Mouse (Mus musculus): ENCODE measurements around the gene Ubl4b. TPM values are rescaled to one million over a fixed set of nuclear protein-coding genes. Genes with fewer than 3 reads are reported as not detected.
A peak's percentile ranks its signal among the peaks of the same experiment; 100 is the strongest.

Gene Ubl4b
- total RNA-seq, 2 experiments from 2014 or later: not detected

- no peak for DNase-seq
Observed at GRCm38 (mm10) chr3:107520931-107521330, 33.9 kb downstream of the Ubl4b start.

GRCm38 (mm10) chr3:107517631-107518108 is 37.2 kb downstream of the Ubl4b start, which contains the start of gene Slc6a17:
Gene Slc6a17, minus strand, starts transcription at chr3:107518018.
- DNase-seq: peak; percentile 69 to 78

GRCm38 (mm10) chr3:107516776-107517630 is 37.9 kb downstream of the Ubl4b start:
- DNase-seq: peak in 1 of 2 experiments; percentile 11

GRCm38 (mm10) chr3:107515989-107516388 is 38.9 kb downstream of the Ubl4b start:
- DNase-seq: no peak

DNA sequence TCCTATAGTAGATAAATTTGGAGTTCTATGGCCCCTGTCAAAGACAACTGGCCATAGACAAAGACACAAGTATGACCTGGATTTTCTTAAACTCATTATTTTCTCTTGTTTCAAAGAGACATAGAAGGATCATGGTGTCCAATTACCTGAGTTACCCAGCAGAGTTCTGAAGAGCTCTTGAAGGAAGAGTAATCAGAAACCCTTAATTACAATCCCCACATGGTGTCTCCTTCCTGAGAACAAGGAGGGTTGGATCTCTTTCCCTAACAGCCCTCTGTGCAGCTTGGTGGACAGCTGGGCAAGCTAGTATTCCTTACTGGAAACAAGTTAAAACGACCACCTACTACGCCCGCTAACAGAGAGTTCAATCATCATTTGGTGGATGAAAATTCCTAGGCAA is 43.5 kb downstream of the Ubl4b start:
- DNase-seq: no peak

GRCm38 (mm10) chr3:107508696-107509095 is 46.2 kb downstream of the Ubl4b start:
- DNase-seq: no peak

DNA sequence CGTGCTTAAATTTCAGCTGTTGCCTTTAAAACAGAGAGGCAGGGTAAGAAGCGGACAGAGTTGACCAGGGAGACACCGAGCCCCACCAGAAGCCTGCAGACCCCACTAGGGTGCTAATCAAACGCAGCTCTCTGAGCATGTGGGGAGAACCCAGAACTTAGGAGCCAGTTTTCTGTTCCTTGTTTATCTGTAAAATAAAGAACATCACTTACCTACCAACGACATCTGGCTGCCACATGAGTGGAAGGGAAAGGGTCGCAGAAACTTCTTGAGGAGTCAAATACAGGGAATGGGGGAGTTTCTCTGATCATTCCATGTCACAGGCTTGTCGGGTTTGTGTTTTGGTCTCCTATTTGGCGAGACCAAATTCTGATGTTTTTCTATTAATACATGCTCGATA is 46.9 kb downstream of the Ubl4b start:
- DNase-seq: no peak

DNA sequence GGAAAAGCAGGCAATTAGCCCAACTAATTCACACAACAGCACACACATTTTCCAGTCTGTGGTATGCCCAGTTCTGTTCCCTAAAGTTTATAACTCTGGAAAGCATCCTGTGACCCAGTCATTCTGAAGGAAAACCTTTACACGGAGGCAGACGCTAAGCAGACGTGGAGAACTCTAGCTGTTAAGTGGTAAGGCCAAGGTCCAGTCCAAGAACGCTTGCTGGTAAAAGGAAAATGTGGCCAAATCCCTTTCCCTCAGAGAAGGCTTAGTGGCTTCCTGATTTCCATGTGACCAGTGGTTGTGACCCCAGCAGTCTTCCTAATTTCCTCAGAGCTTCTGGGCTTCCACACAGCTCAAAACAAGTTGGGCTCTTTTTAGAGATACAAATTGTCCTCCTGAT is 48.3 kb downstream of the Ubl4b start:
- no peak for DNase-seq

DNA sequence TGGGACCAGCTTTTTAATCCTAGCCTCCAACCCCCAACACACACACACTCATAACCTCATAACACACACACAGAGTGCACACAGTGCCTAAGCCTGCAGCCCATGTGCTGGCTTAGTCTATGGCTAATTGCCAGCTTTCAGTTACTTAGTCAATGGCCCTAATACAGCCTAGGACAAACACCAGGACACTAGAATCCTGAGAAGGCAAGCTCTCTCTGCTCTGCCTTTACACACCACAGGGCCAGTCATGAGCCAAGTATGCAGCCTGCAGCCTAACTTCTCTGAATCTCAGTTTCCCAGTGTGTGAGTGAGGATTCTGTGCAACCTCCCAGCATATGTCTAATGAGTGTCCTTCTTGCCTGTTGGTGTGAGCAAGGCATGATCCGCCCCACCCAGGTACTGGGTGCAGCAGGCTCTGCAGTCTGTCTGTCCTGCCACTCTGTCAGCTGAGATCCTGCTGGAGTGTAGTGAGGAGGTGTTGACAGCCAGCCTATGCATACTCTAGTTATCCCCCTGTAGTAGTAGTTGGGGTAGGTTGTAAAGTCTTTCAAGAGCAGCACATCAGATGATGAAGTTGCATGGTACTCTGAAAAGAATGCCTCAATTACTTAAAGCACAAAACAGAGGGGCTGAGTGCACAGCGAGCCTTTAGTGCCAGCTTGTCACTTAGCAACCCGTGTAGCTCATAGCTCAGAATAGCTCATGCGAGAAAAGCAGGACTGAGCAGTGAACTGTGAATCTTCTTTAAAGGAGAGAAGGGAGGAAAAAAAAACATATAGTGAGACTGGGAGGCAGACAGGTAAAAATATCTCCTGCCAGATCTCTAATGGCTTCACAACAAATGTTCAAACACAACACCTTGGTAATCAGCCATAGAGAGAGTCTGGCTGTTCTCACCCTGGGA is 49.2 kb downstream of the Ubl4b start:
- no peak for DNase-seq

DNA sequence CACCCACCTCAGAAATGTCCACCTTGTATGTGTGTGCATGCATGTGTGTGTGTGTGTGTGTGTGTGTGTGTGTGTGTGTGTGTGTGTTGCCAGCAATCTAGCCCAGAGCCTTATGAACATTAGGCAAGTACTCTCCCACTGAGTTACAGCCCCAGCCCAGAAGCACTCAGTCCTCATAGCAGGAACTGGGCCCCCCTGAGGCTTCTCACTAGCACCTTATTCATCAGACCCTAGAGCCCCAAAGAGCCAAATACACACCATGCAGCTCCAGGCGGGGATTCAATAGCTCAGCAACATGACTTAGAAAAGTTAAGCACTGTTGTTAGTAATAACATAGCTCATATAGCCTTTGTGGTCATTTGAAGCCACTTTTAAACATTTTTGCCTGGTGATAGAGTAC is 50.3 kb downstream of the Ubl4b start:
- no peak for DNase-seq

DNA sequence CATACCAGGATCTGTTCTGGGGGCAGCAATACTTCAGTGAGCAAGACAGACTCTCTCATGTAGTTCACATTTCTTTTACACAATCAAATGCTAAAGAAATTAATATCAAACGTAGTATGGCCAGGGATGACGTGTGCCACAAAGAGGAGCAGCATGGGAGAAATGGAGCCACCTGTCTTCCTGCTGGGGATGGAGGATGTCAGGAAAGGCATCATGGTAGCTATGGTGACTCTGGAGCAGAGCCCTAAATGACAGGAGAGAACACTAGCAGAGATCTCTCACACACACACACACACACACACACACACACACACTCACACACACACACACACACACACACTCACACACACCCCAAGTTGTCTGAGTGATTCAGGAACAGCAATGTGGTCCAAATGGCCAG is 51.2 kb downstream of the Ubl4b start:
- DNase-seq: no peak

Other genes with a start within 250 kb of the Ubl4b start
- 10 to 100 TPM; 36.5 to 40.8 TPM for gene Rbm15, start 221.4 kb downstream of the Ubl4b start, total RNA-seq (2021)
- gene Kcnc4, start 95.5 kb downstream of the Ubl4b start, total RNA-seq (2021): 10 to 100 TPM in 1 of 2 experiments, 1 to 10 TPM in 1; 5.1 to 10.5 TPM
- 10 to 100 TPM in 1 of 2 experiments, 1 to 10 TPM in 1; 2.5 to 10.7 TPM for gene Slc6a17, start 37.1 kb downstream of the Ubl4b start, total RNA-seq (2021)
- not detected for gene Alx3, start 40.0 kb upstream of the Ubl4b start, total RNA-seq (2021)
- not detected for gene Gm10961, start 76.2 kb upstream of the Ubl4b start, total RNA-seq (2021)
- gene Strip1, start 76.6 kb upstream of the Ubl4b start, total RNA-seq (2021): 10 to 100 TPM; 31.1 to 33.5 TPM
- gene Ahcyl1, start 141.5 kb upstream of the Ubl4b start, total RNA-seq (2021): 100 to 1,000 TPM; 230 to 232 TPM
- 10 to 100 TPM; 14.2 to 27.4 TPM for gene Csf1, start 205.4 kb upstream of the Ubl4b start, total RNA-seq (2021)

Measured in adrenal gland, postnatal 36 days (tissue).